Mouse (Mus musculus) E14TG2a.4 (cell line): Measurements from ENCODE around the gene Uqcrq.

ENCODE experiments used
- H3K27me3 ChIP-seq: 2 replicates; pipeline ENCODE4 v1.6.1; 2014; ENCODE audit warnings: low read length, control low read depth; ENCODE audit not compliant: insufficient read depth
- H3K36me3 ChIP-seq: 2 replicates; pipeline ENCODE4 v1.6.1; 2014; ENCODE audit warnings: low read length, control low read depth; ENCODE audit not compliant: insufficient read depth
- H3K4me1 ChIP-seq: replicated peaks from 2 replicates; pipeline ENCODE4 v1.6.1; 2014; ENCODE audit warnings: low read depth, low read length, control low read depth
- H3K4me3 ChIP-seq: replicated peaks from 2 replicates; pipeline ENCODE4 v1.5.1; 2014; ENCODE audit warnings: mild to moderate bottlenecking, low read length
- H3K9me3 ChIP-seq: 2 replicates; pipeline ENCODE4 v1.6.1; 2014; ENCODE audit warnings: low read length, control low read depth
- CTCF ChIP-seq: conservative IDR thresholded peaks from 2 replicates; pipeline ENCODE4 v1.5.1; 2014; ENCODE audit warnings: low read length
- NANOG ChIP-seq: IDR thresholded peaks from 2 replicates; pipeline ENCODE4 v1.6.1; 2014; ENCODE audit warnings: borderline replicate concordance, low read length, mixed read lengths
- POU5F1 ChIP-seq: IDR thresholded peaks from 2 replicates; pipeline ENCODE4 v1.6.1; 2014; ENCODE audit warnings: low read length, borderline replicate concordance

The Uqcrq gene

GRCm38 (mm10) chr11:53445562-53445961 is 14.9 kb upstream of the Uqcrq start:
- TF ChIP-seq POU5F1 = no peak
- TF ChIP-seq CTCF = no peak
- no peak for TF ChIP-seq NANOG
- Histone ChIP-seq H3K27me3 (peaks cover 14% of the 10 kb centered on the region), H3K36me3 (no peaks in the 10 kb centered on the region), H3K4me1 (peaks cover 13% of the 10 kb centered on the region), H3K9me3 (no peaks in the 10 kb centered on the region), H3K4me3 (no peak overlapping the region)

- H3K9me3 ChIP-seq = no peaks in the 10 kb centered on the region
- no peaks in the 10 kb centered on the region for H3K36me3 ChIP-seq
- H3K4me1 ChIP-seq = peaks cover 13% of the 10 kb centered on the region
- no peak for TF ChIP-seq NANOG
- no peak; the same call in 1 of the 2 replicates for TF ChIP-seq CTCF
- TF ChIP-seq POU5F1 = no peak
- H3K27me3 ChIP-seq = no peaks in the 10 kb centered on the region
- no peak overlapping the region for H3K4me3 ChIP-seq
These were observed 13.2 kb upstream of the Uqcrq start for GRCm38 (mm10) chr11:53443861-53444260.

- Histone ChIP-seq H3K4me1 (peaks cover 19% of the 10 kb centered on the region), H3K9me3 (no peaks in the 10 kb centered on the region), H3K4me3 (no peak overlapping the region), H3K36me3 (no peaks in the 10 kb centered on the region), H3K27me3 (no peaks in the 10 kb centered on the region; the same call in 1 of the 2 replicates)
- TF ChIP-seq NANOG (no peak), CTCF (no peak), POU5F1 (no peak)
These were observed 11.3 kb upstream of the Uqcrq start for GRCm38 (mm10) chr11:53441921-53442320.

- TF ChIP-seq NANOG (no peak), POU5F1 (no peak), CTCF (no peak)
- H3K27me3 ChIP-seq = no peaks in the 10 kb centered on the region; the same call in 1 of the 2 replicates
- H3K9me3 ChIP-seq = no peaks in the 10 kb centered on the region
- no peaks in the 10 kb centered on the region for H3K36me3 ChIP-seq
- peaks cover 51% of the 10 kb centered on the region for H3K4me1 ChIP-seq
- H3K4me3 ChIP-seq = no peak overlapping the region
These were observed 5.7 kb upstream of the Uqcrq start for GRCm38 (mm10) chr11:53436338-53436737.

GRCm38 (mm10) chr11:53435504-53435903 is 4.9 kb upstream of the Uqcrq start:
- TF ChIP-seq NANOG (no peak), POU5F1 (no peak), CTCF (no peak)
- Histone ChIP-seq H3K27me3 (no peaks in the 10 kb centered on the region; the same call in 1 of the 2 replicates), H3K9me3 (no peaks in the 10 kb centered on the region)

GRCm38 (mm10) chr11:53433057-53433456 is 2.4 kb upstream of the Uqcrq start:
- Histone ChIP-seq H3K27me3 (no peaks in the 10 kb centered on the region; the same call in 1 of the 2 replicates), H3K4me1 (peaks cover 70% of the 10 kb centered on the region), H3K4me3 (no peak overlapping the region), H3K36me3 (peaks cover 17% of the 10 kb centered on the region), H3K9me3 (no peaks in the 10 kb centered on the region)
- TF ChIP-seq POU5F1 = no peak
- no peak for TF ChIP-seq NANOG
- no peak for TF ChIP-seq CTCF

More at GRCm38 (mm10) chr11:53435504-53435903, 4.9 kb upstream of the Uqcrq start:
- H3K4me3 ChIP-seq = no peak overlapping the region; the same call in 1 of the 2 replicates
- H3K4me1 ChIP-seq = peaks cover 52% of the 10 kb centered on the region
- H3K36me3 ChIP-seq = no peaks in the 10 kb centered on the region

- Histone ChIP-seq H3K36me3 (peaks cover 30% of the 10 kb centered on the region), H3K4me1 (peaks cover 60% of the 10 kb centered on the region), H3K4me3 (peak overlapping the region; percentile 76), H3K9me3 (no peaks in the 10 kb centered on the region), H3K27me3 (no peaks in the 10 kb centered on the region)
- no peak for TF ChIP-seq POU5F1
- no peak for TF ChIP-seq CTCF
- TF ChIP-seq NANOG = no peak
These were observed 871 bp upstream of the Uqcrq start for GRCm38 (mm10) chr11:53431347-53432056.

GRCm38 (mm10) chr11:53430300-53430669 is 346 bp downstream of the Uqcrq start:
- peak overlapping the region; percentile 99 for H3K4me3 ChIP-seq
- TF ChIP-seq CTCF (no peak), NANOG (no peak), POU5F1 (no peak)
- peaks cover 56% of the 10 kb centered on the region for H3K4me1 ChIP-seq
- no peaks in the 10 kb centered on the region for H3K27me3 ChIP-seq
- H3K36me3 ChIP-seq = peaks cover 41% of the 10 kb centered on the region
- no peaks in the 10 kb centered on the region for H3K9me3 ChIP-seq
